Mouse (Mus musculus) neural tube, embryonic 15.5 days (tissue): ENCODE data around the gene Gm20605. TPM values are rescaled to one million over a fixed set of nuclear protein-coding genes. Genes with fewer than 3 reads are reported as not detected.

Experiments used
- ATAC-seq: fragments of 200-750 bp; cut with Nextera tagmentation; 2 replicates; pipeline ENCODE4 v1.8.0; 2017; ENCODE audit warnings: mild to moderate bottlenecking, moderate TSS enrichment, moderate library complexity; ENCODE audit not compliant: low FRiP score
- H3K27ac ChIP-seq: fragments of 300-500 bp; sonication (generic); replicated peaks from 2 replicates; pipeline ENCODE4 v1.5.1; 2015; ENCODE audit warnings: mild to moderate bottlenecking, inconsistent platforms
- H3K27me3 ChIP-seq: fragments of 300-500 bp; sonication (generic); replicated peaks from 2 replicates; pipeline ENCODE4 v1.6.1; 2015; ENCODE audit warnings: inconsistent platforms
- H3K36me3 ChIP-seq: fragments of 300-500 bp; sonication (generic); 2 replicates; pipeline ENCODE4 v1.6.1; 2015; ENCODE audit warnings: inconsistent platforms
- H3K4me1 ChIP-seq: fragments of 300-500 bp; sonication (generic); 2 replicates; pipeline ENCODE4 v1.6.1; 2015; ENCODE audit warnings: inconsistent platforms
- H3K4me2 ChIP-seq: fragments of 300-500 bp; sonication (generic); 2 replicates; pipeline ENCODE4 v1.6.1; 2015; ENCODE audit warnings: inconsistent platforms, mild to moderate bottlenecking, moderate library complexity
- H3K4me3 ChIP-seq: fragments of 300-500 bp; sonication (generic); replicated peaks from 2 replicates; pipeline ENCODE4 v1.5.1; 2015; ENCODE audit warnings: mild to moderate bottlenecking, inconsistent platforms
- H3K9ac ChIP-seq: fragments of 300-500 bp; sonication (generic); replicated peaks from 2 replicates; pipeline ENCODE4 v1.6.1; 2015; ENCODE audit warnings: mild to moderate bottlenecking, inconsistent platforms
- H3K9me3 ChIP-seq: fragments of 300-500 bp; sonication (generic); replicated peaks from 2 replicates; pipeline ENCODE4 v1.6.1; 2016; ENCODE audit warnings: inconsistent platforms
- WGBS: fragments of 180-500 bp; shearing (Covaris S2); methylation state at CpG from one replicate; pipeline ENCODE4 v1.1.7; 2015; ENCODE audit warnings: mixed read lengths; 5-methylcytosine and 5-hydroxymethylcytosine counted together
- polyA plus RNA-seq: library from polyadenylated mRNA; unstranded; fragments of >200 nt; fragmentation: Nextera tagmentation; extraction: Ambion mirVana; gene quantifications from 2 replicates; pipeline ENCODE4 v1.2.1, GENCODE M21; 2015

Gm20605 gene
- polyA plus RNA-seq, 1 experiment from 2014 or later = 7.9 TPM

- Histone ChIP-seq H3K27me3 (no peaks in the 10 kb centered on the region), H3K36me3 (no peaks in the 10 kb centered on the region), H3K4me1 (peaks cover 24% of the 10 kb centered on the region), H3K9ac (no peak overlapping the region), H3K9me3 (no peaks in the 10 kb centered on the region), H3K4me3 (no peak overlapping the region), H3K27ac (no peak overlapping the region), H3K4me2 (peak overlapping the region; percentile 78)
- ATAC-seq = no peak
- WGBS = 75% methylated on average over 6 of the region's 6 CpGs
Measured at GRCm38 (mm10) chr5:137682526-137682925, 53.6 kb downstream of the Gm20605 start.

GRCm38 (mm10) chr5:137683388-137684293, 54.7 kb downstream of the Gm20605 start:
- Histone ChIP-seq H3K36me3 (no peaks in the 10 kb centered on the region), H3K9ac (peak overlapping the region; percentile 81), H3K9me3 (no peaks in the 10 kb centered on the region), H3K27me3 (no peaks in the 10 kb centered on the region), H3K4me1 (peaks cover 24% of the 10 kb centered on the region), H3K27ac (peak overlapping the region; percentile 87), H3K4me2 (peak overlapping the region; percentile 78), H3K4me3 (peak overlapping the region; percentile 91)
- peak; percentile 25 for ATAC-seq
- WGBS = 13% methylated on average over 27 of the region's 28 CpGs

DNA sequence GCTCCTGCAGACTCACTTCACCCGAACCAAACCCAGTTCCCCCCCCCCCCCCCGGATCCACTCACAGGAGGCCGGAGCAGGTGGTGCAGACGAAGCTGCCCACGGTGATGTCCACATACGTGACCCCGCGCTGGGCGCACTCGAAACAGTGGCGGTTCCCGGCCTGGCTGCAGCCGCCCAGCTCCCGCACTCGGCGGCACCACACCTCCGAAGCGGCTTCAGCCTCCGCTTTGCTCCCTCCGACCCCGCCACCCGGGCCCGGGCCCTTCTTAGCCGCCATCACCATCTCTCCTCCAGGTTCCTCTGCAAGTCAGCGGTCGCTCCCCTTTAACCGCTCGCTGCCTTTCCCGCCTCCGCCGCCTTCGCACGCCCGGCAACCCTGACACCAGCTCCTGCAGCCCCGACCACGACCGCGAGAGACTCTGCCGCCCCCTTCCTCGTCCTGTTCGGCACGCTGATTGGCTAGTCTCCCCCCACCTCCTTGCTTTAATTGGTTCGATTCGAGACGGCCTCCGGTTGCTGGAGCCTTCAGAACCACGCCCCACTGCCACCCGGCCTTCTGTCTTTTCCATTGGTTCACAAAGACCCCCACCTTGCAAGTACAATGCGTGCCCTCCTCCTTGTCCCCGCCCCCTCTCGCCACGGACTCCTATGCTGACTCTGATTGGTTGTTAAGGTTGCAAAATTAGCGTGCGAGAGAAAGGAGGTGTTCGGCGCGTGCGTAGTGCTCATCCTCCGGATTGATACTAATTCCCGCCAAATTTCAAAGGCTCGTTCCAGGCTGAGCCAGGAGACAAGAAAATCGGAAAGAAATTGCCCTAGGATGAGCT, 55.5 kb downstream of the Gm20605 start, which contains the start of gene Agfg2:
Gene Agfg2 (minus strand): TSS at position 433 of the 830 bp plus-strand sequence.
- H3K9me3 ChIP-seq = no peaks in the 10 kb centered on the region
- H3K36me3 ChIP-seq = no peaks in the 10 kb centered on the region
- WGBS = under 1% methylated on average over 59 of the region's 62 CpGs
- no peaks in the 10 kb centered on the region for H3K27me3 ChIP-seq
- peaks cover 24% of the 10 kb centered on the region for H3K4me1 ChIP-seq
- peak within 1 kb of the TSS; percentile 87 for H3K27ac ChIP-seq
- H3K4me3 ChIP-seq = peak within 1 kb of the TSS; percentile 91
- H3K4me2 ChIP-seq = peak within 1 kb of the TSS; percentile 78
- peak within 1 kb of the TSS; percentile 81 for H3K9ac ChIP-seq
- ATAC-seq = peak; percentile 99

- H3K9me3 ChIP-seq = no peaks in the 10 kb centered on the region
- H3K4me1 ChIP-seq = peaks cover 24% of the 10 kb centered on the region
- 89% methylated on average over 3 of the region's 3 CpGs for WGBS
- no peaks in the 10 kb centered on the region for H3K27me3 ChIP-seq
- H3K4me2 ChIP-seq = no peak overlapping the region
- H3K9ac ChIP-seq = no peak overlapping the region
- no peaks in the 10 kb centered on the region for H3K36me3 ChIP-seq
- no peak for ATAC-seq
- H3K27ac ChIP-seq = no peak overlapping the region
- no peak overlapping the region for H3K4me3 ChIP-seq
Measured at GRCm38 (mm10) chr5:137685653-137686052, 56.7 kb downstream of the Gm20605 start.

- no peaks in the 10 kb centered on the region for H3K27me3 ChIP-seq
- ATAC-seq = no peak
- no peak overlapping the region for H3K27ac ChIP-seq
- WGBS = 86% methylated on average over 6 of the region's 6 CpGs
- H3K36me3 ChIP-seq = no peaks in the 10 kb centered on the region
- H3K9ac ChIP-seq = no peak overlapping the region
- no peak overlapping the region for H3K4me3 ChIP-seq
- H3K4me1 ChIP-seq = peaks cover 24% of the 10 kb centered on the region
- H3K4me2 ChIP-seq = no peak overlapping the region
- H3K9me3 ChIP-seq = no peaks in the 10 kb centered on the region
Measured at GRCm38 (mm10) chr5:137686127-137686790, 57.3 kb downstream of the Gm20605 start.

DNA sequence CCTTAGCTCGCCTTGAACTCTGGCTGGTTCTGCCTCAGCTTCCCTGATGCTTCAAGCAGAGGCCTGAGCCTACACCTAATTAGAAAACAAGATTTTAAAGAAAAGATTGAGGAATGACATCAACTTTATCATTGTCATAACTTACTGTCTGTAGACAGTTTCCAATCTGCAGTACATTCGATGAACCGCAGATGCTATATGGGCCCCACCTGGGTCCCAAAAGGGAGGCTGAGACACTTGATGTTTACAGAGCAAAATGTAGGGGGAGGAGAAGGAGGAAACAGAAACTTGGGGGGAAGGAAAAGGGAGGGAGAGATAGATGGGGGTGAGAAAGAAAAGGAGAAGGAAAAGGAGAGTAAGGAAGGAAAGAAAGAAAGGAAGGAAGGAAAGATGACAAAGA, 61.0 kb downstream of the Gm20605 start:
- Histone ChIP-seq H3K27ac (no peak overlapping the region), H3K9me3 (no peaks in the 10 kb centered on the region), H3K4me3 (no peak overlapping the region), H3K4me2 (no peak overlapping the region), H3K36me3 (no peaks in the 10 kb centered on the region), H3K27me3 (no peaks in the 10 kb centered on the region), H3K9ac (no peak overlapping the region), H3K4me1 (peaks cover 4% of the 10 kb centered on the region; the same call in 1 of the 2 replicates)
- no peak for ATAC-seq
- WGBS = 90% methylated on average over 3 of the region's 3 CpGs

- no peaks in the 10 kb centered on the region for H3K4me1 ChIP-seq
- H3K9ac ChIP-seq = no peak overlapping the region
- H3K9me3 ChIP-seq = no peaks in the 10 kb centered on the region
- H3K4me3 ChIP-seq = no peak overlapping the region
- no peak overlapping the region for H3K27ac ChIP-seq
- no peaks in the 10 kb centered on the region for H3K27me3 ChIP-seq
- no peak for ATAC-seq
- no peak overlapping the region for H3K4me2 ChIP-seq
- WGBS = 70% methylated on average over 9 of the region's 9 CpGs
- H3K36me3 ChIP-seq = no peaks in the 10 kb centered on the region
Measured at GRCm38 (mm10) chr5:137690531-137690930, 61.6 kb downstream of the Gm20605 start.

DNA sequence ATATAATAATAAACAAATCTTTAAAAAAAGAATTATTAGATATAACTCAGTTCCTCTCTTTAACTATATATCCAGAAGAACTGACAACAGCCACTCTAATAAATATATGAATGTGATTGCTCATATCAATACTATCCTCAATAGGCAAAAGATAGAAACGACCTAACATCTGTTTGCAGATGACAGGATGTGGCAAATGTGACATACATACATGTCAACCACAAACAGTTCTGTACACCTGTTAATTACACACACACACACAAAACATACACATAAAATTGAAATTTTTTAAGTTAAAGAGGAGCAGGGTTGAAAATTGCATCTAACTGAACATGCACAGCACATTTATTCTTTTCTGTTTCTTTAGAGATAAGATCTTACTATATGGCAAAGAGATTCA, 62.9 kb downstream of the Gm20605 start:
- WGBS = 74% methylated on average over 1 of the region's 1 CpGs
- Histone ChIP-seq H3K4me2 (no peak overlapping the region), H3K27ac (no peak overlapping the region), H3K4me1 (no peaks in the 10 kb centered on the region), H3K36me3 (no peaks in the 10 kb centered on the region), H3K4me3 (no peak overlapping the region), H3K9ac (no peak overlapping the region), H3K27me3 (no peaks in the 10 kb centered on the region), H3K9me3 (no peaks in the 10 kb centered on the region)
- ATAC-seq = no peak

Other genes with a start within 250 kb of the Gm20605 start
- gene Zan, start 152.1 kb upstream of the Gm20605 start, polyA plus RNA-seq = 0.14 and 0.22 TPM in 2 replicates
- 76.5 and 81.6 TPM in 2 replicates for gene Pop7, start 126.7 kb upstream of the Gm20605 start, polyA plus RNA-seq
- gene Gigyf1, start 110.6 kb upstream of the Gm20605 start, polyA plus RNA-seq = 15.7 and 16.7 TPM in 2 replicates
- not detected in 2 replicates for gene Epo, start 95.9 kb upstream of the Gm20605 start, polyA plus RNA-seq
- 503 and 540 TPM in 2 replicates for gene Gnb2, start 95.7 kb upstream of the Gm20605 start, polyA plus RNA-seq
- gene Actl6b, start 75.7 kb upstream of the Gm20605 start, polyA plus RNA-seq = 203 and 258 TPM in 2 replicates
- gene Tfr2, start 59.3 kb upstream of the Gm20605 start, polyA plus RNA-seq = 4.2 and 5.3 TPM in 2 replicates
- 64.6 and 66.9 TPM in 2 replicates for gene Mospd3, start 28.1 kb upstream of the Gm20605 start, polyA plus RNA-seq
- gene Pcolce, start 15.4 kb upstream of the Gm20605 start, polyA plus RNA-seq = 48.4 and 54.1 TPM in 2 replicates
- 0.09 and 0.17 TPM in 2 replicates for gene Fbxo24, start 173 bp upstream of the Gm20605 start, polyA plus RNA-seq
- 16.0 and 27.4 TPM in 2 replicates for gene Lrch4, start 54 bp upstream of the Gm20605 start, polyA plus RNA-seq
- 5.4 TPM in 2 replicates for gene Sap25, start 12.2 kb downstream of the Gm20605 start, polyA plus RNA-seq
- 0.12 and 0.37 TPM in 2 replicates for gene Irs3, start 16.5 kb downstream of the Gm20605 start, polyA plus RNA-seq
- gene Agfg2, start 55.6 kb downstream of the Gm20605 start, polyA plus RNA-seq = 20.5 and 21.6 TPM in 2 replicates
- 32.7 and 41.3 TPM in 2 replicates for gene Nyap1, start 112.4 kb downstream of the Gm20605 start, polyA plus RNA-seq
- gene Tsc22d4, start 116.6 kb downstream of the Gm20605 start, polyA plus RNA-seq = 110 and 134 TPM in 2 replicates
- 38.2 and 42.3 TPM in 2 replicates for gene Ppp1r35, start 149.7 kb downstream of the Gm20605 start, polyA plus RNA-seq
- 10.0 and 12.7 TPM in 2 replicates for gene Mepce, start 158.5 kb downstream of the Gm20605 start, polyA plus RNA-seq
- 14.9 and 17.0 TPM in 2 replicates for gene Zcwpw1, start 158.6 kb downstream of the Gm20605 start, polyA plus RNA-seq
- 0.31 and 0.65 TPM in 2 replicates for gene Pilra, start 207.1 kb downstream of the Gm20605 start, polyA plus RNA-seq
- 0.41 TPM in 1 of 2 replicates, not detected in the other for gene Pilrb1, start 228.9 kb downstream of the Gm20605 start, polyA plus RNA-seq
- gene Pilrb2, start 242.6 kb downstream of the Gm20605 start, polyA plus RNA-seq = not detected in 2 replicates